Mouse (Mus musculus): ENCODE results near the gene Coq6.

Gene Coq6

GRCm38 (mm10) chr12:84396947-84397679 is 35.7 kb downstream of the Coq6 start:
- DNase-seq (ENCODE audit: low read depth): no peak

GRCm38 (mm10) chr12:84397685-84398084 is 36.2 kb downstream of the Coq6 start:
- DNase-seq (ENCODE audit: low read depth): no peak

- no peak for DNase-seq (ENCODE audit: low read depth)
Measured at GRCm38 (mm10) chr12:84398629-84399028, 37.2 kb downstream of the Coq6 start.

- no peak for DNase-seq (ENCODE audit: low read depth)
Measured at GRCm38 (mm10) chr12:84399135-84399534, 37.7 kb downstream of the Coq6 start.

GRCm38 (mm10) chr12:84399663-84400062 is 38.2 kb downstream of the Coq6 start:
- no peak for DNase-seq (ENCODE audit: low read depth)

- no peak for DNase-seq (ENCODE audit: low read depth)
Measured at GRCm38 (mm10) chr12:84400068-84400467, 38.6 kb downstream of the Coq6 start.

GRCm38 (mm10) chr12:84400653-84401052 is 39.2 kb downstream of the Coq6 start:
- no peak for DNase-seq (ENCODE audit: low read depth)

GRCm38 (mm10) chr12:84402923-84403322 is 41.5 kb downstream of the Coq6 start:
- DNase-seq (ENCODE audit: low read depth): no peak

GRCm38 (mm10) chr12:84404541-84404940 is 43.1 kb downstream of the Coq6 start:
- no peak for DNase-seq (ENCODE audit: low read depth)

GRCm38 (mm10) chr12:84407259-84407658 is 45.8 kb downstream of the Coq6 start:
- DNase-seq (ENCODE audit: low read depth): no peak

- peak; percentile 57 for DNase-seq (ENCODE audit: low read depth)
Measured at GRCm38 (mm10) chr12:84407874-84408818, 46.7 kb downstream of the Coq6 start.

- peak; percentile 74 for DNase-seq (ENCODE audit: low read depth)
Measured at GRCm38 (mm10) chr12:84408819-84409507, 47.5 kb downstream of the Coq6 start, which contains the start of the genes Entpd5 and Bbof1. Entpd5 (minus strand) TSS chr12:84409029. Bbof1 (plus strand) TSS chr12:84409071.

GRCm38 (mm10) chr12:84416834-84417604 is 55.6 kb downstream of the Coq6 start, which contains the start of gene Rnf113a2:
Rnf113a2 (plus strand) TSS chr12:84417196.
- DNase-seq (ENCODE audit: low read depth): peak; percentile 74

GRCm38 (mm10) chr12:84417605-84417922 is 56.1 kb downstream of the Coq6 start:
- no peak for DNase-seq (ENCODE audit: low read depth)

Data from c-Kit-positive CD71-positive TER-119-negative erythroid progenitor cells, embryonic 14.5 days (primary cell).